Mouse (Mus musculus) forebrain, embryonic 16.5 days (tissue): Measurements from ENCODE around the gene Gpr3. TPM values are rescaled to one million over a fixed set of nuclear protein-coding genes. Genes with fewer than 3 reads are reported as not detected.

Experiments used
- ATAC-seq: fragments of 200-750 bp; cut with Nextera tagmentation; 2 replicates; pipeline ENCODE4 v1.8.0; 2017; ENCODE audit warnings: mild to moderate bottlenecking, moderate library complexity
- H3K27ac ChIP-seq: fragments of 300-500 bp; sonication (generic); 2 replicates; pipeline ENCODE4 v1.5.1; 2014; ENCODE audit warnings: low read length, control low read depth
- H3K27me3 ChIP-seq: fragments of 300-500 bp; sonication (generic); replicated peaks from 2 replicates; pipeline ENCODE4 v1.6.1; 2014; ENCODE audit warnings: low read length; ENCODE audit not compliant: control insufficient read depth, insufficient read depth
- H3K36me3 ChIP-seq: fragments of 300-500 bp; sonication (generic); 2 replicates; pipeline ENCODE4 v1.6.1; 2014; ENCODE audit not compliant: control insufficient read depth, insufficient read depth
- H3K4me1 ChIP-seq: fragments of 300-500 bp; sonication (generic); replicated peaks from 2 replicates; pipeline ENCODE4 v1.6.1; 2014; ENCODE audit warnings: low read length; ENCODE audit not compliant: control insufficient read depth, insufficient read depth
- H3K4me2 ChIP-seq: fragments of 300-500 bp; sonication (generic); 2 replicates; pipeline ENCODE4 v1.6.1; 2014; ENCODE audit warnings: mild to moderate bottlenecking, low read length, control low read depth
- H3K4me3 ChIP-seq: fragments of 300-500 bp; sonication (generic); replicated peaks from 2 replicates; pipeline ENCODE4 v1.5.1; 2014; ENCODE audit warnings: mild to moderate bottlenecking, low read length, control low read depth
- H3K9ac ChIP-seq: fragments of 300-500 bp; sonication (generic); replicated peaks from 2 replicates; pipeline ENCODE4 v1.6.1; 2014; ENCODE audit warnings: low read depth, low read length, control low read depth
- H3K9me3 ChIP-seq: fragments of 300-500 bp; sonication (generic); 2 replicates; pipeline ENCODE4 v1.6.1; 2016; ENCODE audit warnings: low read length; ENCODE audit not compliant: control insufficient read depth
- WGBS: fragments of 180-500 bp; shearing (Covaris S2); extraction: QIAGEN DNeasy Blood & Tissue Kit; methylation state at CpG from one replicate; pipeline ENCODE4 v1.1.7; 2014; 5-methylcytosine and 5-hydroxymethylcytosine counted together
- polyA plus RNA-seq: library from polyadenylated mRNA; unstranded; fragments of >200 nt; fragmentation: Nextera tagmentation; extraction: Ambion mirVana; gene quantifications from 2 replicates; pipeline ENCODE4 v1.2.1, GENCODE M21; 2015

Gene Gpr3
- polyA plus RNA-seq, 1 experiment from 2014 or later, result 1.4 TPM

- peak overlapping the region; percentile 38 for H3K4me3 ChIP-seq
- peaks cover 39% of the 10 kb centered on the region for H3K27me3 ChIP-seq
- peak overlapping the region; percentile 64 for H3K4me2 ChIP-seq
- ATAC-seq, result no peak
- 2% methylated on average over 22 of the region's 22 CpGs for WGBS
- H3K9me3 ChIP-seq, result no peaks in the 10 kb centered on the region
- peak overlapping the region; percentile 51 for H3K9ac ChIP-seq
- peaks cover 12% of the 10 kb centered on the region for H3K4me1 ChIP-seq
- no peak overlapping the region for H3K27ac ChIP-seq
- H3K36me3 ChIP-seq, result no peaks in the 10 kb centered on the region
Observed at GRCm38 (mm10) chr4:133250609-133251008, 38.3 kb upstream of the Gpr3 start.

- Histone ChIP-seq H3K36me3 (no peaks in the 10 kb centered on the region), H3K9me3 (no peaks in the 10 kb centered on the region), H3K4me3 (no peak overlapping the region), H3K4me2 (no peak overlapping the region), H3K27ac (no peak overlapping the region), H3K27me3 (peaks cover 46% of the 10 kb centered on the region), H3K4me1 (peaks cover 12% of the 10 kb centered on the region), H3K9ac (no peak overlapping the region)
- WGBS, result 80% methylated on average over 13 of the region's 13 CpGs
- ATAC-seq, result no peak
Observed at GRCm38 (mm10) chr4:133247806-133248449, 35.6 kb upstream of the Gpr3 start.

DNA sequence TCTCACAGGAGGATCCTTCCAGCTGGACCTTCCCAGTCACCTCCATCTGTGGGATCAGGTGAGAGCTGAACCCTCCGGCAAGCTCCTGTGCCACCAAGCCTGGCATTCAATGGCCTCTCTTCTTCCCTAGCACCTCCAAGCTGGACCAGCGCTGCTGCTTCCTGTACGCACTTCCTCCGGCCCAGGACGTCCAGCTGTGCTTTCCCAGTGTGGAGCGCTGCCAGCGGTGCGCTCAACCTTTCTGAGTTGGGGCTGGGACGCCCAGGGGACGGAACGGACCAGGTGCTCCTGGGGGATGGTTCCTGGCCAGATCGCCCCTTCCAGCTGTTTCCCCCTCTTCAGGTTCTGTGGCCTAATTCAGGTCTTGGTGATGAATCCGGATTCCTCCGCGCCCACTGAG, 34.7 kb upstream of the Gpr3 start:
- H3K36me3 ChIP-seq, result no peaks in the 10 kb centered on the region
- H3K4me1 ChIP-seq, result peaks cover 12% of the 10 kb centered on the region
- H3K9ac ChIP-seq, result no peak overlapping the region
- H3K9me3 ChIP-seq, result no peaks in the 10 kb centered on the region
- no peak for ATAC-seq
- H3K4me2 ChIP-seq, result no peak overlapping the region
- no peak overlapping the region for H3K27ac ChIP-seq
- peaks cover 48% of the 10 kb centered on the region for H3K27me3 ChIP-seq
- no peak overlapping the region for H3K4me3 ChIP-seq
- 20% methylated on average over 15 of the region's 15 CpGs for WGBS

DNA sequence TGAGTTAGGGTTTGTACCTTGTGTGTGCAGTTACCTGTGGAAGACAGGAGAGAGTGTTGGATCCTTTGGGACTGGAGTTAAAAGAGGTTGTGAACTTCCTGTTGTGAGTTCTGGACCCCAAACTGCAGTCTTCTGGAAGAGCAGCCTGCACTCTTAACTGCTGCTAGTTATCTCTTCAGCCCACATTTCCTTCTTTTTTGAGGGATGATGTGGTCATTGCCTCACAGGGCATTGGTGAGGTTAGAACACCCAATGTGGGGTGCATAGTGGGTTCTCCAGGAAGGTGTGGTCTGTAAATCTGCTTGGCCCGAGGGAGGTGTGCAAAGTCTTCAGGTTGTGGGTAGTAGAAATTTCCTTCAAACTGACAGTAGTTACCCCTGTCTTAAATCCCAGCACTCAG, 32.0 kb upstream of the Gpr3 start:
- peaks cover 48% of the 10 kb centered on the region for H3K27me3 ChIP-seq

DNA sequence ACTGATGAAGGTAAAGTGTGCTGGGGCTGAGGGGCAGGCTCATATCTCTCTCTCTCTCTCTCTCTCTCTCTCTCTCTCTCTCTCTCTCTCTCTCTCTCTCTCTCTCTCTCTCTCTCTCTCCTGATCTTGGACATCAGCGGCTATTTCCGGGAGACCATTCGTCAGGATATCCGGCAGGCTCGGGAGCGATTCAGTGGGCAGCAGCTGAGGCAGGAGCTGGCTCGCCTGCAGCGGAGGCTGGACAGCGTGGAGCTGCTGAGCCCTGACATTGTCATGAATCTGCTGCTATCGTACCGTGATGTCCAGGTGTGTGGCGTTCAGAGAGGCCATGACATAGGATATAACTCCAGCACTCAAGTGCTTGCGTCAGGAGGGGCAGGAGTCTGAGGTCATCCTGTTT, 31.2 kb upstream of the Gpr3 start:
- Histone ChIP-seq H3K9ac (no peak overlapping the region), H3K4me1 (peaks cover 13% of the 10 kb centered on the region), H3K4me3 (no peak overlapping the region), H3K27me3 (peaks cover 46% of the 10 kb centered on the region), H3K4me2 (no peak overlapping the region), H3K9me3 (no peaks in the 10 kb centered on the region), H3K27ac (no peak overlapping the region), H3K36me3 (no peaks in the 10 kb centered on the region)
- 60% methylated on average over 13 of the region's 13 CpGs for WGBS
- no peak for ATAC-seq

More for the DNA sequence above, 32.0 kb upstream of the Gpr3 start:
- H3K4me2 ChIP-seq, result no peak overlapping the region
- no peak overlapping the region for H3K27ac ChIP-seq
- H3K9ac ChIP-seq, result no peak overlapping the region
- H3K36me3 ChIP-seq, result no peaks in the 10 kb centered on the region
- no peak for ATAC-seq
- 83% methylated on average over 1 of the region's 1 CpGs for WGBS
- peaks cover 13% of the 10 kb centered on the region for H3K4me1 ChIP-seq
- H3K9me3 ChIP-seq, result no peaks in the 10 kb centered on the region
- no peak overlapping the region for H3K4me3 ChIP-seq

DNA sequence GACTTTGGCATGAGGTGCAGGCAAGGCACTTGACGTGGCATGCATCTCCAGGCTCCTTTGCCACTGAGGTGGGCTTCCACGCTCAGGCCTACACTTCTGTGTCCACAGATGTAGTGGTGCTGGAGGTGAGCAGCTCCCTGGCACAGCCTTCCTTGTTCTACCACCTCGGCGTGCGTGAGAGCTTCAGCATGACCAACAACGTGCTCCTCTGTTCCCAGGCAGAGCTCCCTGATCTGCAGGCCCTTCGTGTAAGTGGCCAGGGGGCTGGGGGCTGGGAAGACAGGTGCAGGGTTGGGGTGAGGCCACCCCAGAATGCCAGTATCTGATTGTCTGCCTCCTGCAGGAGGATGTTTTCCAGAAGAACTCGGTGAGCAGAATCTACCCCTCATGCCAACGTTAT, 30.4 kb upstream of the Gpr3 start:
- Histone ChIP-seq H3K4me2 (no peak overlapping the region), H3K9me3 (no peaks in the 10 kb centered on the region), H3K9ac (no peak overlapping the region), H3K36me3 (no peaks in the 10 kb centered on the region), H3K4me3 (no peak overlapping the region), H3K27me3 (peaks cover 42% of the 10 kb centered on the region), H3K27ac (no peak overlapping the region), H3K4me1 (peaks cover 13% of the 10 kb centered on the region)
- ATAC-seq, result no peak
- 53% methylated on average over 9 of the region's 9 CpGs for WGBS

DNA sequence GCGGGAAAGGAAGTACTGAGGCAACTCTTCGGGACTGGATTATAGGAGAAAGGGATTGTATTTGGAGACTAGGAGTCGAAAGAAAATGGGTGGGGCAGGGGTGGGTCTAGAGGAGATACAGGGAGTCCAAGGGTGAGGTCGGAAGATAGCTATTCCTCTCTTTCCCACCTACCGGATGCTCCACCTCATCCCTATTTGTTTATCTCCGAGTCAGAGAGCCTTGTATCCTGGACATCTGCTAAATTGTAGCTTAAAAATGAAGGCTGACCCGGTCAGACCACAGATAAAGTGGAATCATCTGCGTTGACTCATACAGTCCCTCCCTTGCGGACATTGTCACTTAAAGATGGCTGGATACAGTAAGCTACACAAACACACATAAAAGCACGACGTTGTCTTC, 29.6 kb upstream of the Gpr3 start:
- Histone ChIP-seq H3K9ac (no peak overlapping the region), H3K4me2 (peak overlapping the region; percentile 52), H3K9me3 (no peaks in the 10 kb centered on the region), H3K4me1 (peaks cover 13% of the 10 kb centered on the region), H3K27me3 (peaks cover 38% of the 10 kb centered on the region), H3K36me3 (no peaks in the 10 kb centered on the region), H3K27ac (no peak overlapping the region), H3K4me3 (peak overlapping the region; percentile 45)
- WGBS, result 35% methylated on average over 11 of the region's 11 CpGs
- ATAC-seq, result no peak

DNA sequence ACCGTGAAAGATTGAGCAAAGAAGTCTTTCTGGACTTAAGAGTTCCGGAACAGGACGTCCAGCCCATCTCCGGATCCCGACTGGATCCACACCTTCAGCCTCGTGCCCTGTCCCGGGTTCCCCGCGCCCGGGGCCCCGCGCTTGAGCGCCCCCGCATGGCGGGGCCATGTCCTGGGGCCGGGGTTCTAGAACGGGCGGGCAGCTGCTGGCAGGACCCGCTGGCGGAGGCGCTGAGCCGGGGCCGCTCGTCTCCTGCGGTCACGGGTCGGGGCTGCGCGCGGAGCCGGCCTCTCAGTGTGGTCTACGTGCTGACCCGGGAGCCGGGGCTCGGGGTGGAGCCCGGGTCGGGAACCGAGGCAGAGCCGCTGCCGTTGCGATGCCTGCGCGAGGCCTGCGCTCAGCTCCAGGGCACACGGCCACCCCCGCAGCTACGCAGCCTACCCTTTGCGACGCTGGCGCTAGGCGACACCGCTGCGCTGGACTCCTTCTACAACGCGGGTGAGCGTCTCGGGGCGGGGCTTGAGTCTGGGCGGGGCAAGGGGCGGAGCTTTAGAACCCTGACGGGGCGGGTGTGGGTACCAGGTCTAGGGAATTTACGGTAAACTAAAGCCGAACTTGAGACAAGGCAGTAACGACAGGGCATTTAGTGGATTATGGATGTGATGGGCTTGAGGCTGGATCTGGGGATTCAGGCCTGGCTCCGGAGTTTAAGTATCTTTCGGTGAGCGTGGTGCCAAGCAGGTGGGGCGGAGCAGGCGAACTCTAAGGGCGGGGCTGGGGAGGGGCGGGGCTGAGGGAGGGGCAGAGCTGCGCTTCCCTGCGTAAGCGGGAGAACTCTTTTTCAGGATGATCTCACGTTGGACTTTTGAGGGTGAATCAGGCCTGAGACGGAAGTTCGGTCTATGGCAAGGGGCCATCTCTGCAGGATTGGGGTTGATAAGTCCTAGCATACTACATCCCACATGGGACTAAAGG, 28.9 kb upstream of the Gpr3 start:
- Histone ChIP-seq H3K27me3 (peaks cover 38% of the 10 kb centered on the region), H3K9me3 (no peaks in the 10 kb centered on the region), H3K4me2 (peak overlapping the region; percentile 52), H3K9ac (peak overlapping the region; percentile 41), H3K27ac (no peak overlapping the region), H3K4me1 (peaks cover 13% of the 10 kb centered on the region), H3K4me3 (peak overlapping the region; percentile 45), H3K36me3 (no peaks in the 10 kb centered on the region)
- peak; percentile 91 for ATAC-seq
- under 1% methylated on average over 78 of the region's 78 CpGs for WGBS

GRCm38 (mm10) chr4:133240490-133240921, 28.2 kb upstream of the Gpr3 start, which contains the start of gene Map3k6:
Gene Map3k6, plus strand, starts transcription at chr4:133240818.
- 0 out of 2 replicates have a peak, but pooled peaks have one; percentile 24 for ATAC-seq

More at GRCm38 (mm10) chr4:133240490-133240921, 28.2 kb upstream of the Gpr3 start, which contains the start of gene Map3k6:
- Histone ChIP-seq H3K4me2 (peak within 1 kb of the TSS; percentile 52), H3K9ac (peak within 1 kb of the TSS; percentile 41), H3K27me3 (peaks cover 38% of the 10 kb centered on the region), H3K4me3 (peak within 1 kb of the TSS; percentile 45), H3K27ac (no peak within 1 kb of the TSS), H3K4me1 (peaks cover 13% of the 10 kb centered on the region), H3K9me3 (no peaks in the 10 kb centered on the region), H3K36me3 (no peaks in the 10 kb centered on the region)
- WGBS, result 4% methylated on average over 16 of the region's 16 CpGs
